Mouse (Mus musculus) liver, postnatal 0 days (tissue): ENCODE data around the gene Kcng4.

Experiments
- CTCF ChIP-seq: sonication (generic); IDR thresholded peaks from 2 replicates; pipeline ENCODE4 v1.5.1; 2016; ENCODE audit warnings: antibody characterized with exemption, low read depth
- EP300 ChIP-seq: IDR thresholded peaks from 2 replicates; pipeline ENCODE4 v1.6.1; 2016; ENCODE audit warnings: antibody characterized with exemption, low read depth, mild to moderate bottlenecking

DNA sequence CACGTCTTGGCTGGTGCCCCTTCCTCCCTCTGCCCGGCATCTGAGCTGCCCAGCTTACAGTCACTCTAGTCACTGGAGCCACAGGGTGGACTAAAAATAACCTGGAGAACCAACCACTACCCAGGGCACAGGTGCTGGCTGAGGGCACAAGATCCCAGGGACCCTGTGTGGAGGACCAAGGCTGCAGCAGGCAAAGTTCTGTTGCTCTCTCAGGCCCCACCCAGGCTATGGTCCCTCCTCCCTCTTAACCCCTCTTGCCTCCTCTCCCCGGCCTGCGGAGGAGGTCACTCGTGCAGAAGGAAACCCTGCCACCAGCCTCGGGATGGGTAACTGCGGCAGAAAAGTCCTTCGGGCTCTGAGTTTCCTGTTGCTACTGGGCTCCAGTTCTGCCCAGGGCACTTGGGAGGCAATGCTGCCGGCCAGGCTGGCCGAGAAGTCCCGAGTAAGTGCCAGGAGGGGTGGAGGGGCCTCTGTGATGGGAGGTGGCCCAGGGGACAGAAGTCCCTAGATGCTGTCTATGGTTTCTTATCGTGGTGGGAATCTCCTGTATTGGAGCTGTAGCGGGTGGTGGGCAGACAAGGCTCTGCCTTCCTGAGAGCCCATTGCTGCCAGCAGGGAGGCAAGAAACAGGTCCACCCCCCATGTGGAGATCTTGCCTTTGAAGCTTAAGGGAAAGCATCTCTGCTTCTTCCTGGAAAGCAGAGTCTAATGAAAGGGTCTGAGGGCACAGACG, 30.9 kb upstream of the Kcng4 start, which contains the start of gene Wfdc1:
- no peak for TF ChIP-seq CTCF
- no peak for TF ChIP-seq EP300
